Mouse (Mus musculus): ENCODE data around the gene Gm20498.

GRCm38 (mm10) chr12:81315953-81316352 is 216.8 kb downstream of the Gm20498 start:
- TF ChIP-seq CTCF (IDR thresholded peaks at IDR 0.05; ENCODE audit: extremely low read depth, insufficient read length, insufficient replicate concordance, low read depth, low read length): no peak
- TF ChIP-seq POLR2A (IDR thresholded peaks at IDR 0.05; ENCODE audit: low read depth, low read length): no peak

Measured in small intestine, adult 2 months (tissue).